Mouse (Mus musculus): ENCODE measurements around the gene Ncl. TPM values are rescaled to one million over a fixed set of nuclear protein-coding genes. Genes with fewer than 3 reads are reported as not detected.

The Ncl gene
- total and polyA plus RNA-seq, 2 experiments: 4.6 to 24.3 TPM

DNA sequence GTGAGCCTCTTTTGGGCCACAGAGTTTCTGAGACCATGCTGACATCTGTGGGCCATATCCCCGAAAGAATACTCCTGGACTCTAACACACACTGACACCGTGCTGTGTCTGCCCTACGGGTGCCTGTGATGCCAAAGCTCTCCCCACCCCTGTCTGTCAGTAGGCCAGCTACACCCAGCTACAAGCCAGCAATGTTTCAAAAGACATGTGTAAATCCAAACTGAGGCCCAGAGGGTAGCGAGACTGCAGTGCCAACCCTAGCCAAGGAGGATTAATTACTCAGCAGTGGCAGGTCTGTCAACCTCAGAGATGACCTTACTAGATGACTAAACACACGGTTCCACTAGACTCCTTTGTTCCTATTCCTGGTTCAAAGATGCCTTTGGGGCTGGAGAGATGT, 17.2 kb upstream of the Ncl start:
- 86% methylated on average over 5 of the region's 5 CpGs for WGBS
- no peak overlapping the region for H3K4me3 ChIP-seq (ENCODE audit: insufficient read depth, low read depth, low read length)
- no peaks in the 10 kb centered on the region for H3K36me3 ChIP-seq (ENCODE audit: control insufficient read depth, insufficient read depth, low read length)
- no peaks in the 10 kb centered on the region for H3K27me3 ChIP-seq (ENCODE audit: control insufficient read depth, insufficient read depth, low read length)
- H3K4me1 ChIP-seq (ENCODE audit: control insufficient read depth, insufficient read depth, low read length): 0 out of 2 replicates have a peak, but pooled peaks cover 2% of the 10 kb centered on the region
- no peak for TF ChIP-seq POLR2A (IDR thresholded peaks at IDR 0.05; ENCODE audit: extremely low read depth, insufficient read depth, low read length)
- no peak for TF ChIP-seq CTCF (IDR thresholded peaks at IDR 0.05; ENCODE audit: low read depth, low read length)
- H3K27ac ChIP-seq (replicated peaks; ENCODE audit: insufficient read depth, low read depth, low read length): no peak overlapping the region
- no peak overlapping the region for H3K9ac ChIP-seq (ENCODE audit: low read depth, low read length)
- no peaks in the 10 kb centered on the region for H3K79me2 ChIP-seq (ENCODE audit: control insufficient read depth, insufficient read depth, low read length)
- no peak for DNase-seq (ENCODE audit: extremely low read depth, low read depth, low spot score)

GRCm38 (mm10) chr1:86371997-86372396, 12.8 kb upstream of the Ncl start:
- no peak overlapping the region for H3K9ac ChIP-seq (ENCODE audit: low read depth, low read length)
- no peaks in the 10 kb centered on the region for H3K36me3 ChIP-seq (ENCODE audit: control insufficient read depth, insufficient read depth, low read length)
- peak; percentile 96 for TF ChIP-seq CTCF (IDR thresholded peaks at IDR 0.05; ENCODE audit: low read depth, low read length)
- TF ChIP-seq POLR2A (IDR thresholded peaks at IDR 0.05; ENCODE audit: extremely low read depth, insufficient read depth, low read length): no peak
- peak; percentile 25 for DNase-seq (ENCODE audit: extremely low read depth, low read depth, low spot score)
- H3K27ac ChIP-seq (replicated peaks; ENCODE audit: insufficient read depth, low read depth, low read length): no peak overlapping the region
- H3K4me3 ChIP-seq (ENCODE audit: insufficient read depth, low read depth, low read length): no peak overlapping the region; the same call in 1 of the 2 replicates
- H3K4me1 ChIP-seq (ENCODE audit: control insufficient read depth, insufficient read depth, low read length): no peaks in the 10 kb centered on the region
- no peaks in the 10 kb centered on the region for H3K27me3 ChIP-seq (ENCODE audit: control insufficient read depth, insufficient read depth, low read length)
- WGBS: 41% methylated on average over 10 of the region's 10 CpGs
- H3K79me2 ChIP-seq (ENCODE audit: control insufficient read depth, insufficient read depth, low read length): no peaks in the 10 kb centered on the region

DNA sequence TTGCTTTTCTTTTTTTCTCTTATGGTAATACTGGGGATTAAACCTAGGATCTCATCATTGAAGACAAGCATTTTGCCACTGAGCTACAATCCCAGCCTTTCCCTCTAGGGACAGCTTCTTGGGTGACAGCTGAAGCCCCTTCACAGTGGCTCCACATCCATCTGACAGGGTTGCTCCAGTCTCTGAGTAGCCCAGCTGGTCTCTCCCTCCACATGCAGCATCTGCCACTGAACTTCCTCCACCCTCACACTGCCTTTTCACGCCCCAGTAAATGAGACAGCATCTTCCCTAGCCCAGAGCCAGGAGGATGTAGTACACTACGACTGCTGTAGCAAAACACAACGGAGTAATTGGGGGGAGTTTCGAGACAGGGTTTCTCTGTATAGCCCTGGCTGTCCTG, 8.9 kb upstream of the Ncl start:
- no peaks in the 10 kb centered on the region for H3K4me1 ChIP-seq (ENCODE audit: control insufficient read depth, insufficient read depth, low read length)
- WGBS: 89% methylated on average over 4 of the region's 4 CpGs
- H3K27me3 ChIP-seq (ENCODE audit: control insufficient read depth, insufficient read depth, low read length): no peaks in the 10 kb centered on the region
- H3K79me2 ChIP-seq (ENCODE audit: control insufficient read depth, insufficient read depth, low read length): no peaks in the 10 kb centered on the region
- H3K4me3 ChIP-seq (ENCODE audit: insufficient read depth, low read depth, low read length): no peak overlapping the region
- no peak for DNase-seq (ENCODE audit: extremely low read depth, low read depth, low spot score)
- H3K36me3 ChIP-seq (ENCODE audit: control insufficient read depth, insufficient read depth, low read length): no peaks in the 10 kb centered on the region
- no peak for TF ChIP-seq CTCF (IDR thresholded peaks at IDR 0.05; ENCODE audit: low read depth, low read length)
- TF ChIP-seq POLR2A (IDR thresholded peaks at IDR 0.05; ENCODE audit: extremely low read depth, insufficient read depth, low read length): no peak
- no peak overlapping the region for H3K9ac ChIP-seq (ENCODE audit: low read depth, low read length)
- no peak overlapping the region for H3K27ac ChIP-seq (replicated peaks; ENCODE audit: insufficient read depth, low read depth, low read length)

DNA sequence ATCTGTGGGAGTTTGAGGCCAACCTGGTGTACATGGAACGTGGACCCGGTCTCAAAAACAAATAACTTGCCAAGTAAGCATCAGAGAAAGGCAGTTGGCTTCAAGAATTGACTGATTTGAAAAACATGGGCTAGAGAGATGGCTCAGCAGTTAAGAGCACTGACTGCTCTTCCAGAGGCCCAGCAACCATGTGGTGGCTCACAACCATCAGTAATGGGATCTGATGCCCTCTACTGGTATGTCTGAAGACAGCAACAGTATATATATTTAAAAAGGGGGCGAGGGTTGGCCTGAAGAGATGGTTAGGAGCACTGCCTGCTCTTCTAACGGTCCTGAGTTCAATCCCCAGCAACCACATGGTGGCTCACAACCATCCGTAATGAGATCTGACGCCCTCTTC, 4.5 kb upstream of the Ncl start:
- no peak overlapping the region for H3K27ac ChIP-seq (replicated peaks; ENCODE audit: insufficient read depth, low read depth, low read length)

GRCm38 (mm10) chr1:86361852-86362615, 2.8 kb upstream of the Ncl start:
- peaks cover 4% of the 10 kb centered on the region; the same call in 1 of the 2 replicates for H3K79me2 ChIP-seq (ENCODE audit: control insufficient read depth, insufficient read depth, low read length)
- no peak overlapping the region for H3K27ac ChIP-seq (replicated peaks; ENCODE audit: insufficient read depth, low read depth, low read length)
- TF ChIP-seq CTCF (IDR thresholded peaks at IDR 0.05; ENCODE audit: low read depth, low read length): no peak
- TF ChIP-seq POLR2A (IDR thresholded peaks at IDR 0.05; ENCODE audit: extremely low read depth, insufficient read depth, low read length): no peak
- no peak overlapping the region for H3K4me3 ChIP-seq (ENCODE audit: insufficient read depth, low read depth, low read length)
- 89% methylated on average over 4 of the region's 4 CpGs for WGBS
- peaks cover 5% of the 10 kb centered on the region for H3K36me3 ChIP-seq (ENCODE audit: control insufficient read depth, insufficient read depth, low read length)
- no peak for DNase-seq (ENCODE audit: extremely low read depth, low read depth, low spot score)
- peaks cover 10% of the 10 kb centered on the region for H3K4me1 ChIP-seq (ENCODE audit: control insufficient read depth, insufficient read depth, low read length)
- no peaks in the 10 kb centered on the region for H3K27me3 ChIP-seq (ENCODE audit: control insufficient read depth, insufficient read depth, low read length)
- H3K9ac ChIP-seq (ENCODE audit: low read depth, low read length): no peak overlapping the region

More for the DNA sequence above, 4.5 kb upstream of the Ncl start:
- WGBS: 48% methylated on average over 6 of the region's 6 CpGs
- peaks cover 8% of the 10 kb centered on the region; the same call in 1 of the 2 replicates for H3K4me1 ChIP-seq (ENCODE audit: control insufficient read depth, insufficient read depth, low read length)
- H3K79me2 ChIP-seq (ENCODE audit: control insufficient read depth, insufficient read depth, low read length): peaks cover under 1% of the 10 kb centered on the region; the same call in 1 of the 2 replicates
- no peak overlapping the region for H3K4me3 ChIP-seq (ENCODE audit: insufficient read depth, low read depth, low read length)
- no peak for TF ChIP-seq POLR2A (IDR thresholded peaks at IDR 0.05; ENCODE audit: extremely low read depth, insufficient read depth, low read length)
- 0 out of 2 replicates have a peak, but pooled peaks have one; percentile 0 for TF ChIP-seq CTCF (IDR thresholded peaks at IDR 0.05; ENCODE audit: low read depth, low read length)
- H3K27me3 ChIP-seq (ENCODE audit: control insufficient read depth, insufficient read depth, low read length): no peaks in the 10 kb centered on the region
- H3K36me3 ChIP-seq (ENCODE audit: control insufficient read depth, insufficient read depth, low read length): no peaks in the 10 kb centered on the region
- DNase-seq (ENCODE audit: extremely low read depth, low read depth, low spot score): no peak
- H3K9ac ChIP-seq (ENCODE audit: low read depth, low read length): no peak overlapping the region

DNA sequence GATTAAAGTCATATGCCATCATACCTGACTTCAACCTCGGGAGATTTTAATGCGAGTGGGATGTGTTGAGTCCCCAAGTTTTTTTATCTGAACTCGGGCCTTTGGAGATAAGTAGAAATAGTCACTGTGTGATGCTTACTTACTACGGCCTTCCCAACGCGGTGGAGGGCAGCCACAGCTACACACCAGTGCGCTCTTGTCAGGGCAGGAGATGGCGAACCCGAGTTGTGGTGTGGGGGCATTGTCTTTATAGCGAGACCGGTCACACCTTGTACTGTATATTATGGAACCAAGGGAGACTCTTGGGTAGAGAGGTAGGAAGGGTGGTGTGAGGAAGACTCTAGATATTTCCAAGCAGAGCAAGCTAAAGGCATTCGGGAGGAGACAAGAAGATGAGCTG, 1.2 kb upstream of the Ncl start:
- Histone ChIP-seq H3K36me3 (ENCODE audit: control insufficient read depth, insufficient read depth, low read length) (peaks cover 19% of the 10 kb centered on the region), H3K27ac (replicated peaks; ENCODE audit: insufficient read depth, low read depth, low read length) (no peak overlapping the region), H3K9ac (ENCODE audit: low read depth, low read length) (no peak overlapping the region; the same call in 1 of the 2 replicates), H3K27me3 (ENCODE audit: control insufficient read depth, insufficient read depth, low read length) (no peaks in the 10 kb centered on the region), H3K79me2 (ENCODE audit: control insufficient read depth, insufficient read depth, low read length) (peaks cover 4% of the 10 kb centered on the region; the same call in 1 of the 2 replicates), H3K4me3 (ENCODE audit: insufficient read depth, low read depth, low read length) (no peak overlapping the region), H3K4me1 (ENCODE audit: control insufficient read depth, insufficient read depth, low read length) (peaks cover 10% of the 10 kb centered on the region)
- 38% methylated on average over 12 of the region's 12 CpGs for WGBS
- no peak for TF ChIP-seq CTCF (IDR thresholded peaks at IDR 0.05; ENCODE audit: low read depth, low read length)
- no peak for TF ChIP-seq POLR2A (IDR thresholded peaks at IDR 0.05; ENCODE audit: extremely low read depth, insufficient read depth, low read length)
- no peak for DNase-seq (ENCODE audit: extremely low read depth, low read depth, low spot score)
